Mouse (Mus musculus): ENCODE data around the gene Zbtb9. TPM values are rescaled to one million over a fixed set of nuclear protein-coding genes. Genes with fewer than 3 reads are reported as not detected.

Gene Zbtb9
- polyA plus RNA-seq, 1 experiment from 2014 or later: 15.6 TPM

DNA sequence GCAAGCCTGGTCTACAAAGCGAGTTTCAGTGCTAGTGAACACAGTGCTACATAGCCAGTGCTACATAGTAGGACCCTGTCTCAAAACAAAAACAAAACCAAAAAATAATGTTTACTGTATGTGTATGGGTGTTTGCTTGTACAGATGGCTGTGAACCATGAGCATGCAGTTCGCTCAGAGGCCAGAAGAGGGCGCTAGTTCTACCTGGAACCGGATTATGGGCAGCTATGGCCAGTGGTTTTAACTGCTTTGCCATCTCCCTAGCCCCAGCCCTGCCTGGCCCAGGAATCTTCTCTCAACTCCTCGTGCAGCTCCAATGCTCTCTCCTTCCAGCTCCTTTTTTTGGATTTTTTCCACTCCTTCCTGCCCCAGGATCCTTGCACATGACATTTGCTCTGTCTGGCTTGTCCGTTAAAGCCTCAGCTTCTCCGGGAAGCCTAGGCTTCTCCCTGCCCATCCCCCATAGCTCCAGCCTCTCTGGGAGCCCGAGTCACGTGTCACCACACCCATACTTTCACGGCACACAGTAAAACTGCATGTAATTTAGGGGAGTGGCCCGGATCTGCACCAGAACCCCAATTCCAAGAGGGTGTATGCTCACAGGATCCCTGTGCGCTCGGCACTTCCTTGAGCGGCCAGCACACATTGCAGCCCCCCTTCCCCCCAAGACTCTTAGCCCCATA, 74.9 kb downstream of the Zbtb9 start:
- H3K4me3 ChIP-seq (replicated peaks): no peak overlapping the region
- WGBS: 57% methylated on average over 14 of the region's 14 CpGs
- no peaks in the 10 kb centered on the region for H3K9me3 ChIP-seq (replicated peaks)
- H3K27me3 ChIP-seq: no peaks in the 10 kb centered on the region
- no peaks in the 10 kb centered on the region for H3K36me3 ChIP-seq
- H3K27ac ChIP-seq (replicated peaks): peak overlapping the region; percentile 76
- no peak overlapping the region for H3K4me2 ChIP-seq (replicated peaks)
- H3K4me1 ChIP-seq: peaks cover 27% of the 10 kb centered on the region
- no peak for ATAC-seq (ENCODE audit: insufficient number of reproducible peaks, low FRiP score, low TSS enrichment, low read depth)
- H3K9ac ChIP-seq: no peak overlapping the region

DNA sequence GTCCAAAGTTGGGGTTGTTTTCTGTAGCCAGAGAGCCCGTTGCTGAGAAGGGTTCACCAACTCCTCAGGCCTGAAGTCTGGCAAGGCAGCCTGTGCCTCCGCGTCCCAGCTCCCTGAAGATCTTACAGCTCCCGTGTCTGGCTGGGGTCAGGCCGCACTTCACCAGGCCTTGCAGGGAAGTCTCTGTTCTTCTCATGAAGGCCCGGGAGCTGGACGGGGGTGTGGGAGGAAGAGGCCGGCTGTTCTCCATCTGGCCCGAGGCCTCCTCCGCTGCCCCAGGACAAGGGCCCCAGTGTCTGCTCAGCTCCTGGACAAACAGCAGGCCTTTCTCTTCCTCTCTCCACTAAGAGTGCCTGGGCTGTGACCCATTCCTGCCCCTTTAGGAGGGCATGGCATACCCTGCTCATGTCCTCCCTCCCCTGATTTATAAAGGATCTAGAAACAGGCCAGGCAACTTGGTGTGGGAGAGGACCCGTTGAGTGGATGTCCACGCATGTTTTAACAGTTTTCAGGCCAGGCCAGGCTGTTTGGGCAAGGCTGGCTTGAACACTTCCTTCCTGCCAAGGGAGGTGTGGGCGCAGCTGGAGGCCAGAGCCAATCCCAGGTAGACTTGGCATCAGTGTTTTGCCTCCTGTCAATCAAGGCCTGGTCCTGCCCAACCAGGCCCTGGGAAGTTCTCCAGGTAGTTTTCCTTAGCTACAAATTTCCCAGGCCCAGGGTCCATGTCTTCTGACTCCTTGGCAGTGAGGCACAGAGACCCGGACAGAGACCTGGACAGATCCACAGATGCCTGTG, 75.7 kb downstream of the Zbtb9 start:
- no peak overlapping the region for H3K4me2 ChIP-seq (replicated peaks)
- H3K27ac ChIP-seq (replicated peaks): peak overlapping the region; percentile 76
- WGBS: 45% methylated on average over 14 of the region's 14 CpGs
- H3K4me1 ChIP-seq: peaks cover 24% of the 10 kb centered on the region
- H3K36me3 ChIP-seq: no peaks in the 10 kb centered on the region
- no peaks in the 10 kb centered on the region for H3K27me3 ChIP-seq
- no peak overlapping the region for H3K4me3 ChIP-seq (replicated peaks)
- no peaks in the 10 kb centered on the region for H3K9me3 ChIP-seq (replicated peaks)
- ATAC-seq (ENCODE audit: insufficient number of reproducible peaks, low FRiP score, low TSS enrichment, low read depth): no peak; the same call in 1 of the 2 replicates
- no peak overlapping the region for H3K9ac ChIP-seq

DNA sequence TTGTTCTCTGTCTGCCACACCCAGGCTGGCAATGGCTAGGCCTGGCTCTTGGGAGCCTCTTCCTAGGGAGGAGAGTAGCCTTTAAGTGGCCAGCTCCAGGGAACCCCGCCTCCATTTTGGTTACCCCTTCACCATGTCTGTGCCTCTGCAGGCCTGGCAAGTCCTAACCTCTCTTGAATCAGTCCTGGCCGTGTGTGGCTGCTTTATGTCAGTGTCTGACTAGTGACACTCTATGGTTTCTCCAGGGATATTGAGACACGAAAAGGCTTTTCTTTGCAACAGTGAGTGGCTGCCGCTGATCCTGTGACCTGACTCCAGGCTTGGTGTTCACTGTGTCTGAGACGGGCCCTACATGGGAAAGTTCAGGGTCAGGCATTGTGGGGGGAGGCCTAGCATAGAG, 77.9 kb downstream of the Zbtb9 start:
- no peak for ATAC-seq (ENCODE audit: insufficient number of reproducible peaks, low FRiP score, low TSS enrichment, low read depth)
- Histone ChIP-seq H3K27me3 (no peaks in the 10 kb centered on the region), H3K4me2 (replicated peaks) (no peak overlapping the region), H3K4me1 (peaks cover 24% of the 10 kb centered on the region), H3K4me3 (replicated peaks) (no peak overlapping the region), H3K27ac (replicated peaks) (0 out of 2 replicates have a peak overlapping the region, but pooled peaks have one; percentile 30), H3K36me3 (no peaks in the 10 kb centered on the region), H3K9me3 (replicated peaks) (no peaks in the 10 kb centered on the region), H3K9ac (no peak overlapping the region)
- 55% methylated on average over 5 of the region's 5 CpGs for WGBS

DNA sequence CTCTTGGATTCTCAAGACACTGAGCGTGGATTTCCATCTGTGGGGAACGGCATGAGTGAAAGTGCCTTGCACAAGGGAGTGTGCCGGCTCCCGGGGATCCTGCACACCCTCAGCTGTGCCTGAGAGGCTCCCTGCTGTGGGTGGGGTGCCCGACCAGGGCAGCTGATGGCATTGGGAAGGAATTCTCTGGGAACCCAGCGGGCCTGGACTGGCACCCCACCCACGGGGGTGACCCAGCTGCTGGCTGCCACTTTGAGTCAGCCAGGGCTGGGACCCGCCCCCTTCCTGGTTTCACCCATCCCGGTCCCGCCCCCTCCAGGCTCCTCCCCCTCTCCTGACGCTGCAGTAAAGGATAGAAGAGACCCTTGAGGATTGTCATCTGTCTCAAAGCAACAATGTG, 78.5 kb downstream of the Zbtb9 start:
- no peak for ATAC-seq (ENCODE audit: insufficient number of reproducible peaks, low FRiP score, low TSS enrichment, low read depth)
- no peak overlapping the region for H3K4me3 ChIP-seq (replicated peaks)
- peak overlapping the region; percentile 19 for H3K4me2 ChIP-seq (replicated peaks)
- no peaks in the 10 kb centered on the region for H3K36me3 ChIP-seq
- peak overlapping the region; percentile 30; the same call in 1 of the 2 replicates for H3K27ac ChIP-seq (replicated peaks)
- no peak overlapping the region for H3K9ac ChIP-seq
- H3K27me3 ChIP-seq: no peaks in the 10 kb centered on the region
- no peaks in the 10 kb centered on the region for H3K9me3 ChIP-seq (replicated peaks)
- peaks cover 31% of the 10 kb centered on the region for H3K4me1 ChIP-seq
- 27% methylated on average over 11 of the region's 11 CpGs for WGBS

DNA sequence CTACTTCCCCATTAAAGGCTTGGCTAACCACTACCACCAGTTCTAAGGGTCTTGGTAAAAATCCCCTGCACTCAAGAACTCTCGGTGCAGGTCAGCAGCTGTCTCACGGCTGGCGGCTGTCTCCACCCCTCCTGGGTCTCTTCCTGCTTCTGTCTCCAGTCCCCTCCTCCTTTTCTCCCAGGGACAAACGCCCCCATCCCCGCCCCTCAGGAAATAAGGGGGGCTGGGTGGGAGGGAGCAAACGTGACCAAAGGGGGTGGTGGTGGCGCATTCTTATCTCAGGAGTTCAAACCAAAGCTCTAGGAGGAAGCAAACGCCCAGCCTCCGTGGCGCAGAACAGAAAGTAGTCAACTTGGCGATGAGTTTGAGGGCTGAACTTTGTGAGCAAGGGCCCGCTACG, 83.2 kb downstream of the Zbtb9 start:
- Histone ChIP-seq H3K36me3 (no peaks in the 10 kb centered on the region), H3K9me3 (replicated peaks) (no peaks in the 10 kb centered on the region), H3K4me3 (replicated peaks) (peak overlapping the region; percentile 60), H3K4me2 (replicated peaks) (peak overlapping the region; percentile 95), H3K27me3 (no peaks in the 10 kb centered on the region), H3K9ac (0 out of 2 replicates have a peak overlapping the region, but pooled peaks have one; percentile 57), H3K4me1 (peaks cover 55% of the 10 kb centered on the region), H3K27ac (replicated peaks) (peak overlapping the region; percentile 91)
- peak; percentile 15; the same call in 1 of the 2 replicates for ATAC-seq (ENCODE audit: insufficient number of reproducible peaks, low FRiP score, low TSS enrichment, low read depth)
- WGBS: under 1% methylated on average over 13 of the region's 13 CpGs

DNA sequence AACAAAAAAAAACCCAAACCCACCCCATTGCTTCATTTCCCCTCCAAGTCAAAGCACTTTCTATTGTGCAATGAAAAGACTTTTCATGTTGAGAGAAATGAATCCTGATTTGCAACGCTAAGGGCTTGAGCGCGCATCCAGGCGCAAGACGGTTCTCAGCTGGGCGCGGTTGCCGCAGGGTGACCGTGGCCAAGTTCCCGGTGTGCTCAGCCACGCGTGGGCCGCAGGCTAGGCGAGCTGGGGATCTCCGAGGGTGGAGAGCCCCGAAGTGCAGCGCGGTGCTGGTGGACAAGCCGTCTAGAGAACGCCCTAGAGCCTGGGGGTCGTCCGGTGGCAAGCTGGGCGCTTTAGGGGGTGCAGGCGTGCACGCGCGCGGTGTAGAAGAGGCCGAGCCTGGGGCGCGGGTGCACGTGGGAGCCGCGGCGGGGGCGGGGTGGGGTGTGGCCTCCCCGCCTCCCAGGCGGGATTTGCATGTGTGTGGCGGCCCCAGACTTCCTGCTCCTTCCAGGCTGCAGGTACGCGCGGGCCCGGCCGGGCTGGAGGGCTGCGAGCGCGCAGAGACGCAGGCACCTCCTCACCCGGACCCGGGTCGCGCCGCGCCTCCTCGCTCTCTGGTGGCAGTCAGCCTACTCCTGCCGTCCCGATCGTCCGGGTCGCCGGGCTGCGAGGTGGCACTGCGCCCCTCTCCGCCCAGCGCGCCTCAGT, 84.0 kb downstream of the Zbtb9 start, which contains the start of gene Itpr3:
Itpr3 (plus strand) TSS at position 493 of the 705 bp plus-strand sequence.
- peak within 1 kb of the TSS; percentile 95 for H3K4me2 ChIP-seq (replicated peaks)
- peak within 1 kb of the TSS; percentile 57 for H3K9ac ChIP-seq
- no peaks in the 10 kb centered on the region for H3K36me3 ChIP-seq
- peak; percentile 77 for ATAC-seq (ENCODE audit: insufficient number of reproducible peaks, low FRiP score, low TSS enrichment, low read depth)
- H3K27me3 ChIP-seq: no peaks in the 10 kb centered on the region
- H3K27ac ChIP-seq (replicated peaks): peak within 1 kb of the TSS; percentile 91
- no peaks in the 10 kb centered on the region for H3K9me3 ChIP-seq (replicated peaks)
- WGBS: under 1% methylated on average over 65 of the region's 66 CpGs
- H3K4me1 ChIP-seq: peaks cover 50% of the 10 kb centered on the region
- H3K4me3 ChIP-seq (replicated peaks): peak within 1 kb of the TSS; percentile 60

DNA sequence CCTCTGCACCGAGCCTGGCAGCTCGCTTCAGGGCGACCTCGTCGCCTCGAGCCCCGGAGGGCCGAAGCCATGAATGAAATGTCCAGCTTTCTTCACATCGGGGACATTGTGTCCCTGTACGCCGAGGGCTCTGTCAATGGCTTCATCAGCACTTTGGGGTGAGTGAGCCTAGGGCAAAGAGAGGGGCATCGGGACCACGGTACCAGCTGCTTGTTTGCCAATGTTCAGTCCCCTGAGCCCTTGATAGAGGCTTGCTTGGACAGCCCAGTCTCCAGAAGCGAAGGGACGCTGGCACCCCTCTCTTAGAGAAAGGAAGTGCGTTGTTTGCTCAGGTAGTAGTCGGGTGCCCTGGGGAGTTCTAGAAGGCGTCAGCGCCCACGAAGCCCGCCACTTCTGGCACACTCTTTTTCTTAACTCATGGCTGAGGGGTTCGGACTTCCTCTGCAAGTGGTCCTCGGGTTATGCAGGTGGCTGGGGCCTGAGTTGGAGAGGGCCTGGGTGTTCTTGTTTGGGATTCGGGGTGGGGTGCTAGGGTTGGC, 84.6 kb downstream of the Zbtb9 start:
- H3K27ac ChIP-seq (replicated peaks): peak overlapping the region; percentile 91
- 2% methylated on average over 24 of the region's 24 CpGs for WGBS
- H3K27me3 ChIP-seq: no peaks in the 10 kb centered on the region
- peak overlapping the region; percentile 57 for H3K9ac ChIP-seq
- H3K4me2 ChIP-seq (replicated peaks): peak overlapping the region; percentile 95
- no peaks in the 10 kb centered on the region for H3K9me3 ChIP-seq (replicated peaks)
- H3K4me1 ChIP-seq: peaks cover 50% of the 10 kb centered on the region
- ATAC-seq (ENCODE audit: insufficient number of reproducible peaks, low FRiP score, low TSS enrichment, low read depth): no peak; the same call in 1 of the 2 replicates
- H3K36me3 ChIP-seq: no peaks in the 10 kb centered on the region
- peak overlapping the region; percentile 60 for H3K4me3 ChIP-seq (replicated peaks)

Small RNA genes lying within 50 kb of the gene (microRNA-seq; reads per million reads assigned to microRNA genes)
- gene Mir3083 (ENCODE audit: borderline number of aligned reads): 0.52 reads per million
- gene Mir6968 (ENCODE audit: borderline number of aligned reads): not detected

Other genes with a start within 250 kb of the Zbtb9 start
- 47.8 and 49.6 TPM in 2 replicates for gene Bnip1, start 192.1 kb upstream of the Zbtb9 start, polyA plus RNA-seq (2015; fragmentation: Nextera tagmentation; extraction: Ambion mirVana)
- 8.8 and 11.4 TPM in 2 replicates for gene Nkx2-5, start 128.2 kb upstream of the Zbtb9 start, polyA plus RNA-seq (2015; fragmentation: Nextera tagmentation; extraction: Ambion mirVana)
- 6.5 and 7.4 TPM in 2 replicates for gene Kifc5b, start 56.1 kb upstream of the Zbtb9 start, polyA plus RNA-seq (2015; fragmentation: Nextera tagmentation; extraction: Ambion mirVana)
- gene Phf1, start 40.1 kb upstream of the Zbtb9 start, polyA plus RNA-seq (2015; fragmentation: Nextera tagmentation; extraction: Ambion mirVana): 13.6 and 17.4 TPM in 2 replicates
- 172 and 180 TPM in 2 replicates for gene Cuta, start 33.6 kb upstream of the Zbtb9 start, polyA plus RNA-seq (2015; fragmentation: Nextera tagmentation; extraction: Ambion mirVana)
- 2.2 and 3.2 TPM in 2 replicates for gene Syngap1, start 31.9 kb upstream of the Zbtb9 start, polyA plus RNA-seq (2015; fragmentation: Nextera tagmentation; extraction: Ambion mirVana)
- 5.6 and 7.3 TPM in 2 replicates for gene Bak1, start 55.8 kb downstream of the Zbtb9 start, polyA plus RNA-seq (2015; fragmentation: Nextera tagmentation; extraction: Ambion mirVana)
- gene Itpr3, start 84.1 kb downstream of the Zbtb9 start, polyA plus RNA-seq (2015; fragmentation: Nextera tagmentation; extraction: Ambion mirVana): 5.3 TPM in 2 replicates
- gene Uqcc2, start 160.7 kb downstream of the Zbtb9 start, polyA plus RNA-seq (2015; fragmentation: Nextera tagmentation; extraction: Ambion mirVana): 301 and 312 TPM in 2 replicates
- gene Ip6k3, start 194.6 kb downstream of the Zbtb9 start, polyA plus RNA-seq (2015; fragmentation: Nextera tagmentation; extraction: Ambion mirVana): 0.81 and 0.91 TPM in 2 replicates
- 17.3 and 18.7 TPM in 2 replicates for gene Lemd2, start 231.3 kb downstream of the Zbtb9 start, polyA plus RNA-seq (2015; fragmentation: Nextera tagmentation; extraction: Ambion mirVana)

Data from embryonic facial prominence, embryonic 15.5 days (tissue).